Mouse (Mus musculus): ENCODE data around the gene Srpx2.

DNA sequence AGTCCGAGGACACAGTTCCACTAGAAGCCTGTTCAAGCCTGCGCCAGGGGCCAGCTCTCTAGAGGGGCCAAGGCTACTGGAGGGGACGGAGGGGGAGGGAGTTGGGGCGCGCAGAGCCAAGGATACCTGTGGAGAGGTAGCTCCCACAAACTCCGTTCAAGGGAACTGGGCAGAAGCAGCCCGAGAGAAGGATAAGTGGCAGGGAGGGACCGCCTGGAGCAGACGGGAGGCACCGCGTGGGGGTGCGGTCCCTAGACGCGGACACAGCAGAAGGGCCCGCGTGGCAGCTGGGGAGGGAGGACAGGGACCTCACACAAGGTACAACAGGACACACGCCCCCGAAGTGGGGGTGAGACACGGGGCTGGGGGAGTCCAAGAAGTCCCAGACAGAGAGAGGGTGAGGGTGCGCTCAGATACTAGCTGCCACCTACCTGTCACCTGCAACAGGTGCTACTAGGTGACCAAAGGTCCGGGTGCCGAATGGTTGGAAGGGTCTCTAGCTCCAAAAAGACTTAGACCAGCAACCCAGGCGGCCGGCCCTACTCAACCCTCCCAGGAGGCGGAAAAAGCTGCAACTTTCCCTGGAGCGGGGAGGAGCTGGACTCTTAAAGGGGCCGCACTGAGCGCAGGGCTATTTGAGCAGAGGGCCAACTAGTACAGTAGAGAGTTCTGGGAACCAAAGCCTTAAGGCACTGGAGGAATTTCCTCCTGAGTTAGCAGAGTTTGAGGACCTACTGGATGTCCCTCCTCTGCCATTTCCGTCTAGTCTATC, 73.2 kb downstream of the Srpx2 start, which contains the start of gene Sytl4:
- no peak for TF ChIP-seq POLR2A (IDR thresholded peaks at IDR 0.05; ENCODE audit: low read depth, low read length)
- no peak for TF ChIP-seq CTCF (IDR thresholded peaks at IDR 0.05; ENCODE audit: extremely low read depth, insufficient read length, insufficient replicate concordance, low read depth, low read length)
